Mouse (Mus musculus) cerebral cortex, adult 2 months (tissue): ENCODE measurements around the gene Gm16223.

ENCODE experiments used
- WGBS: fragments of 180-500 bp; shearing (Covaris S2); methylation state at CpG from one replicate; pipeline ENCODE4 v1.1.7; 2018; 5-methylcytosine and 5-hydroxymethylcytosine counted together

Gm16223 gene

DNA sequence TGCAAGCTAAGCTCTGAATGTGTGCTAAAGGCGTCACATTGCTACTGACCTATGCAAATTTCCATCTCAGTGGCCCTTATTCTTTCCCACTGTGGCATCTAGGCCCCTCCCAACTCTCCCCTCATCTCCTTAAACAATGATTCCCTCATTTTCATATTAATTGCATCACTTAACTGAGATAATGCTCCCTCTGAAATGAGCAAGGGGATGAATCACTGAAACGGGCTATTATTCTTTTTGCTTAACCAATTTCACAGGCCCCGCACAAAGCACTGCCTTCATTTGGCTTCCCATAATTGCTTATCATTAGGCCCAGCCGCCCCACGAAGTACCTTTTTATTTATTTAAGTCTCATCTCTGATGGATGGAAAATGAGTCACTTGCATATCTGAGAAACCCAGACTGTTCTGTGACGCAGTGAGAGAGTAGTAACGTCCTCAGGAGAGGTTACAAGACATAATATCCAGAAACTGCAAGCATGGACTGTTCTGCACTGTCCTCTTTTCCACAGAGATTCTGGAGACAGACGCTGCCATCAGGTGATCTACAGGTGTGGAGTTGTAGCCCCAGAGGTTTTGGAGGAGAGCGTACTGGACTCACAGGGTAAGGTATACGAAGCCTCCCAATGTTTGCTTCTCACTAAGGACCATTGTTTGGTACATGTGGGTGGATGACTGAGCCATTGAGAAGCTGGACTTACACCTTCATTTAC is at the start of gene Gm16223:
Gm16223 (plus strand) TSS at position 485 of the 712 bp plus-strand sequence.
- WGBS = 70% methylated on average over 10 of the region's 10 CpGs

DNA sequence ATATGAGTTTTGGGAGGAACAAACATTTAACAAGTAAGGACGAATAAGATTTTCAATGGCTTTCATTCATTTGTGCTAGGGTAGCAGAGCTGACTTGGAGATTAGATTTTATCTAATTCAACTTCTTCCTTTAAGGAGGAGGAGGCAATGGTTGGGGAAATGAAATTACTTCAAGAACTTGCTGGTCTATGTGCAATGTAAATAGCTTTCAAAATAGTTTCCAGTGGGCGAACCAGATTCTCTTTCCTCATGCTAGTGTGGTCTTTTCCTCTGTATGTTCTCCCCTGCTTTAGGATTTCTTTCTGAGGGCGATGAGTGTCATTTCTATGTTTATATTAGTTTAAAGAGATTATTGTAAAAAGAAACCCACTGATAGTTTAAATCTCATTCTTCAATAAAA is 45.7 kb upstream of the Gm16223 start:
- WGBS = 52% methylated on average over 3 of the region's 3 CpGs

DNA sequence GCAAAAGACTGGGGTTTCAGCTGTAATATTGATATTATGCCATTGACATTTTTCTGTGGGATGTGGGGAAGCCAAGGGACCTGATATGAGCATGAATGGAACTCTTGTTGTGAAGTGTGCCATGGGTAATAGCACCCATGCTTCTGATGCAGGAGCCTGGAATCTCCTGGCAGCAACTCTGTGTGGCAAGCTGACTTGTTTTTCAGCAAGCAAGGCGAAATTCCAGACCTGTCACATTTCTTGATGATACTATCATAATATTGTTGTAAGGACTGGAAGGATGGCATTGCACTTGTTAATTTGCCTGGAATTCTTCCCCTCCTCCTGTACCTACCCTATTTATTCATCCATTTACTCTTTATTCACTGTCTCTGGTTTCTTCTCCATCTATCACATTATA is 44.2 kb upstream of the Gm16223 start:
- WGBS = 56% methylated on average over 1 of the region's 1 CpGs

DNA sequence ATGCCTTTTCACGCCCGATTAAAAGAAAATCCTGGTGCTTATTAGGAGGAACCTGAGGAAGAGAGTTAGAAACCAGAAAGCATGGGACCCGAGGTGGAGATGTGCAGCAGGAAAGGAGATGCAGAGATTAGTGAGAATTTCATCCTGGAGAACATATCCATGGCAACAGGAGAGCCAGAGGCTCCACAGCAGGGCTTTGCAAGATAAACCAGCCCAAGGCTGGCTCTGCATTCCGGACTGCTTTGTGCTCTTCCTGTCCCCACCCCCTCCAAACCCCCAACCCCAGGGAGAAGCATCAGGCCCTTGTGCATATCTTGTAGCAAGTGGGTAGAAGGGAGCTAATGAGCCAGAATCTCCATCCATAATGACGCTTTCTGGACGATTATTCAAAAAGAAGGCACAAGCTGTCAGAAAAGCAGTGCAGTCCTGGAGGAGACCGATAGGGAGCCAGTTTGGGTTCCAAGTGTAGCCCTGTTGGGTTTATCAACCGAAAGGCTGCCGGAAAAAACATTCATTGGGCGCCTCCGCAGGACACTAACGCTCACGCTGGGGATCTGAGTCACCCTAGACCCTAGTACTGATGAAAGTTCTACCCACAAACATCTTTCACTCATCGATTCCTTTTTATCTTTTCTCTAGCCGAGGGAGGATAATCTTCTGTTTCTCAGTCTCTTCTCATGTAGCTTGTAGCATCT is 31.2 kb upstream of the Gm16223 start:
- 51% methylated on average over 15 of the region's 15 CpGs for WGBS

DNA sequence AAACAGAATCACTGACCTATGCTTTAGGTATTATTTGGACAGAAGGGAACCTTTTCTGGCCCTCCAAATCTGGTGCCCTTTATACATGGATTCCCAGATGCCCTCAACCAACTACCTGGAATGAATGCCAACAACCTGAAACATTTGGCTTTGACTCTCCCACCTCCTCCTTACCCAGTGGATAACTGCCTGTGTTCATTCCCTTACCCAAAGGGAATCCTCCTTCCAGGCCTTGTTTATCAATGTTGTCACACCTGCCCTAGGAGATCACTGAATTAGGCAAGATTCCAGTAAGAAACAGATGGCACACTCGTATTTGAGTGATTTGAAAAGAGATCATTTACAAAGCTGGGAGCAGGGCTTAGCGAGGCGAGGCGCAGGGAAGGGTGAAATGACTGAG is 13.1 kb upstream of the Gm16223 start:
- 78% methylated on average over 4 of the region's 4 CpGs for WGBS

DNA sequence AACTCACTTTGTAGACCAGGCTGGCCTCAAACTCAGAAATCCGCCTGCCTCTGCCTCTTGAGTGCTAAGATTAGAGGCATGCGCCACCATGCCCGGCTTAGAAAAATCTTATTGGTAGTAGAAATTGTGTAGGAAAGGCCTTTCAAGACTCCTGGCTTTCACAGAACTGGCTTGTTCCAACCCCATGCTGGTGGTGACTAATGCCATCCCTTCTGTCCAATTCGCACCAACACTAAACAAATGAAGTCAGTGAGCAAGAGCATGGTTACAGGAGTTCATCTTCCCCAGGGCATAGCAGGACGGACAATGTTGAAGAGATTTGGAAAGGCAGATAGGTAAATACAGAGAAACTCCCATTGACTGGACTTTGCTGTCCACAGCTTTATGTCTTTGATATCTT is 12.6 kb upstream of the Gm16223 start:
- 87% methylated on average over 5 of the region's 5 CpGs for WGBS

DNA sequence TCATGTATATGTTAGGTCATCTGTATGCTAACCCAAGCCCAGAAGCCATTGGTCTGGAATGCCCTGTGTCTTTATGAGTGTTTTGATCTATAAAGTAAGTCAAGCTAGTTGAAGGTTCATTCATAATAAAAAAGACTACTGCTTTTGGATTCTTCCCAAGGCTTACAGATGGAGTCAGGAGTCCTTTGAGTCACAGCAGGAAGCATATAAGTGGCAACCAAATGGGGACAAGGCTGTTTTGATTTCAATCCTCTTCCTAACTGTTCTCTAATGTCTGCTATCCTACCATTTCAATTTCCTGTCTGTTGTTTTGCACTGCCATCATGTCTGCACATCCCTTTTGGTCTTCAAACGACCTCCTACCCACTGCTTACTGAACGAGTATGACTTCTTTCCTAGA is 2.7 kb upstream of the Gm16223 start:
- WGBS = 38% methylated on average over 2 of the region's 2 CpGs

DNA sequence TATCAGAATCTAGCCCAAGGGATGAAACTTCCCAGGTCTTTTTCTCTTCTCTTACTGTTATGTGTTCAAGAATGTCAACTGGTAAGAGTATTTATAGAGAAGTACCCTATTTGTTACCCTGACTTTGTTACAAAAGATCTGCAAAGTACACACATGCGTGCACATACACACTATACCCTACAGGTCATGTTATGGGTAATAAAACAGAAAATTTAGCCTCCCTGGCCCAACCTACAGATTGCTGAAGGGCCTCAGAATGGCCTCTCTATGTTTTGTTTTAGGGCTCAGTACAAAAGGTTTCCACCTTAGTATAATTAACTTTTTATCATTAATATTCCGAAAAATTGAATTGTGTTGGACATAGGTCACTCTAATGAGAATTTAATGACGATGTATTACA is 685 bp upstream of the Gm16223 start:
- 70% methylated on average over 3 of the region's 3 CpGs for WGBS

DNA sequence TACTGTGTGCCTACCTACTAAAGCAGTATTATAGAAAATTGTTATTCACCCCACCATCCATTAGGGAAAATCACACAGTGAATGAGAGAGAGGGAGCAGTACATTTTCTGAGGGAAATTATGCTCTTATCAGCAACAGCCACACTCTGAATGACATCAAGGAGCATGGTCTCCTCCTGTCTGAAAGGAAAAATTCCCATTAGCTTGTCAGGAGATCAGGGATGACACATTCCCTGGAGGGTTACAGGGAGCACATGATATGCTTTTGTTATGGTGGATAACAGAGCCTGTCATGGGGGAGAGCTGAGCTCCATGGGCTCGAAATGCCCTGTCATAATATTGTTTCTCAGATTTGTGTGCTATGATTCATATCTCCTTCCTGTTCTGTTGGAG is 424 bp downstream of the Gm16223 start:
- 66% methylated on average over 1 of the region's 1 CpGs for WGBS

DNA sequence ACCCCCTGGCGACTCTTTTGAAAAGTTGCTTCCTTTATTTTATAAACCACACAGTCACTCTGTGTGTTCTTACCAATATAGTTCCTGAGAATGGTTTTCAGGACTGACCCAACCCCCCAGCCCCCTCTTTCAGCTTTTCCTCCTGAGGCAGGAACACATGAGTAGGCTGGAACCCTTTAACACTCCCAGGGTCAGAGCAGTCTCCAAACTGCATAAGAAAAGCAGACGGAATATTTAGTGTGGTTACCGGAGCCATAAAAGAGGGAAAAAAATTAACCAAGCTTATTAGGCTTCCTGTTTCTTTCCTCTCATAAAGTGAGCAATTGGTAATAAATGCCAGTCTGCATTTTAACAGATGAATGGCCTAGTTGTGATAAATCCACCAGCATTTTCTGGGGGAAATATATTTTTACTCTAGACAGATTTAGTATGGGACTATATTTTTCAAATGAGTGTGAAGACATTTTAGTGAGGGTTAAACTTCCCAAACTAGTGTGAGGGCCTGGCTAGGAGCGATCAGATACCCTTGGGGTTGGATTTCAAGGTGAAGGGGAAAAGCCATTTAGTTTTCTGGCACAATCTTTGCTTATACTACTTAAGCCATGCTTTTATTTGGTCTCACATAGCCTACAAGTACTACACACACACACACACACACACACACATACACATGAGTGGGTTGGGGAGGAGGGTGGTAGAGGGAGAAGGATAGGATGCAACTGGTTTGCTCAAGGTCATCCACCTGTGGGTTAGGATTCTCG is 49.0 kb downstream of the Gm16223 start:
- WGBS = 81% methylated on average over 5 of the region's 5 CpGs

DNA sequence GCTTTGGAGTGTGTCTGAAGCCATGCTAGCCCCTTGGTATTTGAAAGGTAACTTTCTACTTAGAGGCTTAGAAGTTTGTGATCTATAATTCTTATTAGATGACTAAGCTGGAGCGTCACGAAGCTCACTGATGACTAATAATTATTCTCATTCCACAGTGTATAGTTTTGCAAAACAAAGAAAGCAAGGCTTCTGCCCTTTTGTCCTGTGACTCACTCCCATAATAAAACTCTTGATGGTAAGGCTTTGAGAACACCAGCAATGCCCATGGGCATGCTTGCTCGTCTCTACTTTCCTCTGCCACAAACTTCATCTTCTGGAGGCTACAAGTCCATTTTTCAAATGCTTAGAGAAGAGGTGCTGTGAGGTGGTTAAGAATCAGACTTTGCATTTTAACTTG is 87.9 kb downstream of the Gm16223 start:
- WGBS = 63% methylated on average over 3 of the region's 3 CpGs

DNA sequence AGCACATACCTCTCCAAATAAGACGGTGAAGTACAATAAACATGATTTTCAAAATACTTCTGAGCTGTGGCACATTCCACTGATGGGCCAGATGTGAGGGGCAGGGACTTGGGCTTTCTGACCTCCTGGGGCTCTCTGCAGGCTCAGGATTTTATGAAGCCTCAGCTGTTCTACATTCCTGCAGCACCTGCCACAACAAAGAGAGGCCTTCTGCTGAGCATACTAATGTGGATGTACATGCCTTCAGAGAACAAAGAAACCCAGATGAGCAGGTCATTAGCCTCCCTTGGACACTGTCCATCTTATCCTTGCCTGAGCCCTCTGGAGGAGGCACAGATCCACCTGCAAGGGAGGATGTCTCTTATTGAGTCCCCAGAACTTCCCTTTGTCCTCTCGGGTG is 97.0 kb downstream of the Gm16223 start:
- 67% methylated on average over 2 of the region's 2 CpGs for WGBS

DNA sequence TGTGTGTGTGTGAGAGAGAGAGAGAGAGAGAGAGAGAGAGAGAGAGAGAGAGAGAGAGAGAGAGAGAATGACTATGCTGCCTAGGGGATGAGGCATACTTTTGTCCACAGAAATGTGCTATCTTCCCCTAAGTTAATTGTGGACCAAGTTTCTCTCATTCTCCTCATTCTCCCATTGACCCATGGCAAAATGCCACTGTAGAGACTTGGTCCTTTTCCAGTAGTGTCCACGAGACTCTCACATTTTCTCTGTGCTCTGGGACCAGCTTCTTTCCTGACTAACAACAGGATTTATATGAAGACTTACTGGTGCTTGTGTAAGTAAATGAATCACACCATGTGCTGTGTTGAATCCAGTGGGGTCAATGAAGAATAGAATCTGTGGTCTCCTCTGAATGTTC is 98.6 kb downstream of the Gm16223 start:
- 43% methylated on average over 1 of the region's 1 CpGs for WGBS

DNA sequence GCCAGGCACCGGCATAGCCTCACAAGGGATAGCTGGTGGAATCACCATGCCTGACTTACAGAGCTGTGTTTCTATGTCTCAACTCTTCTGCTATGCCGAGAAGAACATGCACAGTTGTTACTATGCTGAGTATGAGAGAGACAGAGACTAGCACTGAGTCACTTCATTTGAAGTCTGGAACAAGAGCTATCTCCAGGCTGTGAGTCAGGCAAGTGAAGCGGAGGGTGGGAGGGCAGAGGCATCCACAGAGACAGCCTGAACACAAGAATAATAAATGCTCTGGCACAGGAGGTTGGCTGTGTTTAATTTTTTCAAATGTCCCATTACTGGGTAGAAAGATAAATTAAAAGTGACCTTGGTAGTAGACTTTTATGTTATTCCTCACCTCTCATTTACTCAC is 100.3 kb downstream of the Gm16223 start:
- WGBS = 48% methylated on average over 3 of the region's 3 CpGs

DNA sequence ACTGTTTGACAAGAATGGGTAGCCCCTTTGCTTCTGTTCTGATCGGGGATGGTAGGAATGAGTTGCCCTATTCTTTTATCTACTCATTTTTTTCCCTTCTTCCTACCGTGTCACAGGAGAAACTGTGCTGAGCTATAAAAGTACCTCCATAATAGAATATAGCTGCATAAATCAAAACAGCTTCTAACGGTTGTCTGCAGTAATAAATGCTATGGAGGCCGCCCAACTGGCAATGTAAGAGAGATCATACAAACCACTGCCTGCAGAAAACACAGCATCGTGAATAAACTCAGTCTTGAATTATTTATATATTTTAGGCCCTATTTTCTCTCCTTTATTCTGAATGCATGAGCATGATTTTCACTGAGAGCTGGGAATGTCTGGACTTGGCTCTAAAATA is 101.0 kb downstream of the Gm16223 start:
- 37% methylated on average over 5 of the region's 5 CpGs for WGBS

DNA sequence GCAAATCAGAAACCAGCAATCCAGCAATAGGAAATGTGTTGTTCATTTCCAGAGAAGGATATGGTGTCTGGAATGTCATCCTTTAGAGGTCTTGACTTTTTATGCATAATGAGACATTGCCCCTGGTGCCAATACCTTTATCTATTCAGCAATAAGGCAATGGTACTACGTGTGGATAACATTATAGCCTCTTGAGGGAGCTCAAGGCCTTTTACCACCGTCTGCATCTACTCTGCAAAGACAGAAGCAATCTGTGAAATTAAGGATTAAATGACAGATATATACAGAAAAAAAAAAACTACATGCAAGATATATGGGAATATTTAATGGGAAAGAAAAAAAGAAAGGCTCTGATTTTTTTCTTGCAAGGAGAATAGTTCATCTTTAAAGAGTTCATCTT is 106.3 kb downstream of the Gm16223 start:
- WGBS = 32% methylated on average over 2 of the region's 2 CpGs

DNA sequence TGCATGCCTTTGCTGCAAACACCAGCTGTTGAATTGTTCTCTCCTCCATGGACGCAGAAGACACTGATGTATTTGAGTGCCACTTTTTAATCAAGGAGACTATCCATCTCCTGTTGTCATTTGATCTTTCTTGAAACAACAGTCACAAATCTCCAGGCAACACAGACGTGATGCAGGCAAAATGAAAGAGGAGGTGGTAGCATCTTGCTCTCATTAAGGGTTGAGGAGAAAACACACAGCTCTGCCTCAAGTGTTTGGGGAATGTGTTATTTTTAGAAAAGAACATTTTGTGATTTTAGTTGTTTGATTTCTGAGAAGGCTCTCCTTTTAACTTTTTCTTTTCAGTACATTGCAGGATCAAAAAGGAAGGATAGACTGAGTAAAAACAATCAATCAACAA is 107.7 kb downstream of the Gm16223 start:
- 46% methylated on average over 2 of the region's 2 CpGs for WGBS

DNA sequence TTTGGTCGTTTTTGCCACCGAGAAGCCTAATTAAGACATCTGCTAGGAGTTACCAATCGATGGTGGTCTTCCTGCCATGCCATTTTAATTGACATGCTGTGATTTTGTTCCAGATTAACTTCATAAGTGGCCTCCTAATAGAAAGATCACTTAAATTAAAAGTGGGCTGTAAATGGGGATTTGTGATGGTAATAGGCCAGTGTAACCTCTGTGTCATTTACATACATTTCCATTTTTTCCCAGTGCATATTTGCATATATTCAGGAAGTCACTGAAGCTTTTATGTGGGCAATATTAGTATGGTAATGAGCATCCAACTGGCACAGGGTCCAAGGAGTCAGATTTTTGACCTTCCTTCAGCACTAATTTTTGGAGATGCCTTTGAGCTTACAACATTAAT is 130.7 kb downstream of the Gm16223 start:
- 51% methylated on average over 3 of the region's 3 CpGs for WGBS

DNA sequence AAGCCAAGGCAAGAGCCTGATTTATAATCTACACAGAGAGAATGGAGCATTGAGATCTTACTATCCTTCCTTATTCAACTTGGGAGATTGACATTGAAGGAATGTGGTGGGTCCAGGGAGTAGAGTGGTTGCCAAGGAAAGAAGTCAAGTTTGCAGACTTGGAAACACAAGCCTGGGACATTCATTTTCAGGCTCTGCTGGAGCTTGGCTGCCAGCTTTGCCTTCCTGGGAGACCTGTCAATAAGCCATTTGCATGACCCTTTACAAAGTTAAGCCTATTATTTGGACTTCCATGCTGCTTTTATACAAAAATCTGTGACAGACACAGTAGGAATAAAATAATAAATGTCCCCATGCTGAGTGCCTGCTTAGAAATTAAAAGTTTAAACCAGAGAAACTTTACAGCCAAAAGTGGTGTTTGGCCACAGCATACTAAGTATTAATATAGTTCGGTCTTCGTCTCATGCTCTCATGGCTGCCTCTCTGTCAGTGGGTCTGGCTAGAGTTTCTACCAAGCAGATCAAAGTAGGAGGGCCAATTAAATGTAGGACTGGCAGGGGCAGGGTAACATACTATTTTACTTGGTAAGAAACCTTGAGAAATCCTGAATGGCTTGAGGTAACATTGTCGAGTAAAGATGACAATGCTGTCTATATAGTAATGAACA is 139.8 kb downstream of the Gm16223 start:
- WGBS = 82% methylated on average over 3 of the region's 3 CpGs

DNA sequence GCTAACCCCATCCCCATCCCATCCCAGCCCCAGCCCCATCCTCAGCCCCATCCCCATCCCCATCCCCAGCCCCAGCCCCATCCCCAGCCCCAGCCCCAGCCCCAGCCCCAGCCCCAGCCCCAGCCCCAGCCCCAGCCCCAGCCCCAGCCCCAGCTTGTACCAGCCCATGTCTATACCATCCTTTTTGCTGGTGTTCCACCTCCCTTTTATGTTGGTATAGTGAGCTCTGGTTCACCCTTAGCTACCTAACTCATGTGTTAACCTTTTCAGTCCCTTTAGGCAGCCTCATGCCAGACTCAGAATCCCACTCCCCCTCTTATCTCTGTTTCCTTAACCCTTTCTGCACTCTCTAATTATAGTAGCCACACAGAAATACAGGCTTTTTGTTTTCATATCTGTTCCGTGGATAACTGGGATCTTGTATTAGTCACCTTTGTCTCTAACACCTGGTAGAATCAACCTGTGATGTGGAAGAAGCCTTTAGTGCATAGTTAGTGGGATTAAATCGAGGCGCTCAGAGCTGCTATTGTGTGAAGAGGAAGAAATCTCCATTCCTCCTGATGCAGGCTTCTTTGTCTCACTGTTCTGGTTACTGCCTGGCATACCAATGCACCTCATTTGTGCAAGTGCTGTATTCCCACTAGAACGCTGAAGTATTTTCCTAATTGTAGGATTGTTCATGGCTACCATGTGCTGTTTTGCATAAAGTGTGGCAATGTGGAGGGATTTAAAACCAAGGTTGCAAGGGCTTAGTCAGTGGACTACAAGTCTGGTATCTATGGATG is 144.0 kb downstream of the Gm16223 start:
- WGBS = 50% methylated on average over 4 of the region's 4 CpGs

DNA sequence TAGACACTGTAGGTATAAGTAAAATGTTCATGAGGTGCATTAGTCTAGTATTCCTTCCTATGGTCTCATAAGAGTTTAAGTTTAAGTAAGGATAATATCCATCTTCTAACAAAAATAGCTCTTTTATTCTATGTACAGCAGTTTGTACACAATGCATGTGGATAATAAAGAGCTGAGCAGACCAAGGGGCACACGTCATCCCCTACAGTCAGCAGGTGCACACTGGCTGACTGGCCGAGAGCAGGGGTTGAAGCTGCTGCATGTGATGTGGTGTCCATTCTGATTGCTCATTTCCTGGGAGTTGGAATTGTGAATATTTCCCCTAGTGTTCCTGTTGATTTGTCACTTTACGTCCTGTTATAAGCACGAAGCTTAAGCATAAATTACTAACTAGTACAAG is 144.6 kb downstream of the Gm16223 start:
- WGBS = 79% methylated on average over 4 of the region's 4 CpGs

DNA sequence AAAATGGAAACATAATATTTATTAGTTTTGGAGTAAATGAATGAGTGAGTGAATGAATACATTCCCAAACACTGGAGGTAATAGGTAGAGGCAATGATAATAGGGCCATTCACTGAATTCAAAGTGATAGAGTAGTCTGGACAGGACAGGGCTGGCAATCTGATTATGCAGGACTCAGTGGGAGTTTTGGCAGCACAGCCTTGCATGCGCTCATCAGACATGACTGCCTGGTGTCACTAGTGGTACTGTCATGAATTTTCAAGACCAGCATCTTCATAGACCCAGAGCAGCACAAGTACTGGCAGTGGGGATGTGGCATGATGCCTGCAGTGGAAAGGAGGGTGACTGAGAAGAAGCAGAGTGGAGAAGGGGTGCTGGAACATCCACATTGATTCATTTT is 157.1 kb downstream of the Gm16223 start:
- 88% methylated on average over 1 of the region's 1 CpGs for WGBS
